Mouse (Mus musculus): ENCODE results near the gene Il5ra.

Il5ra gene

GRCm38 (mm10) chr6:106748887-106749388 is at the start of gene Il5ra:
Gene Il5ra (minus strand): TSS chr6:106749037.
- no peak for DNase-seq

GRCm38 (mm10) chr6:106794094-106794814 is 45.4 kb upstream of the Il5ra start:
- no peak for DNase-seq

- DNase-seq, result no peak
Measured at GRCm38 (mm10) chr6:106793621-106794020, 44.8 kb upstream of the Il5ra start.

GRCm38 (mm10) chr6:106793088-106793487 is 44.3 kb upstream of the Il5ra start:
- no peak for DNase-seq

- DNase-seq, result no peak
Measured at GRCm38 (mm10) chr6:106792486-106792885, 43.6 kb upstream of the Il5ra start.

GRCm38 (mm10) chr6:106791429-106791828 is 42.6 kb upstream of the Il5ra start:
- DNase-seq, result no peak

- DNase-seq, result no peak
Measured at GRCm38 (mm10) chr6:106787138-106787537, 38.3 kb upstream of the Il5ra start.

GRCm38 (mm10) chr6:106770046-106770445 is 21.2 kb upstream of the Il5ra start:
- no peak for DNase-seq

GRCm38 (mm10) chr6:106769290-106769866 is 20.5 kb upstream of the Il5ra start:
- no peak for DNase-seq

- DNase-seq, result peak; percentile 98
Measured at GRCm38 (mm10) chr6:106768640-106769289, 19.9 kb upstream of the Il5ra start, which contains the start of gene Trnt1. Gene Trnt1 (plus strand): TSS chr6:106769120.

GRCm38 (mm10) chr6:106766774-106767173 is 17.9 kb upstream of the Il5ra start:
- DNase-seq, result no peak

GRCm38 (mm10) chr6:106765892-106766291 is 17.1 kb upstream of the Il5ra start:
- DNase-seq, result no peak

GRCm38 (mm10) chr6:106761486-106761885 is 12.6 kb upstream of the Il5ra start:
- DNase-seq, result no peak

GRCm38 (mm10) chr6:106760473-106761218 is 11.8 kb upstream of the Il5ra start:
- no peak for DNase-seq

- DNase-seq, result no peak
Measured at GRCm38 (mm10) chr6:106758299-106758698, 9.5 kb upstream of the Il5ra start.

GRCm38 (mm10) chr6:106750291-106750690 is 1.5 kb upstream of the Il5ra start:
- no peak for DNase-seq

GRCm38 (mm10) chr6:106747804-106748203 is 1.0 kb downstream of the Il5ra start:
- DNase-seq, result no peak

- DNase-seq, result no peak
Measured at GRCm38 (mm10) chr6:106747251-106747650, 1.6 kb downstream of the Il5ra start.

- DNase-seq, result no peak
Measured at GRCm38 (mm10) chr6:106745673-106746394, 3.0 kb downstream of the Il5ra start.

- DNase-seq, result no peak
Measured at GRCm38 (mm10) chr6:106743556-106744233, 5.1 kb downstream of the Il5ra start.

- DNase-seq, result no peak
Measured at GRCm38 (mm10) chr6:106740244-106740825, 8.5 kb downstream of the Il5ra start.

Data from right cerebral cortex, postnatal 14 days (tissue).